Mouse (Mus musculus) liver, embryonic 14.5 days (tissue): ENCODE results near the gene Lrrc1. TPM values are rescaled to one million over a fixed set of nuclear protein-coding genes. Genes with fewer than 3 reads are reported as not detected.

ENCODE experiments used
- ATAC-seq: fragments of 200-750 bp; cut with Nextera tagmentation; 2 replicates; pipeline ENCODE4 v1.8.0; 2017; ENCODE audit warnings: moderate number of reproducible peaks, mild to moderate bottlenecking, moderate library complexity; ENCODE audit not compliant: insufficient read depth
- DNase-seq, 3 experiments: peaks; one replicate each; pipeline ENCODE4 v3.0.0-alpha.2; 2012 to 2013; ENCODE audit warnings: low read depth in 3 of 3, low spot score in 3 of 3
- H3K27ac ChIP-seq: fragments of 300-500 bp; sonication (generic); 2 replicates; pipeline ENCODE4 v1.5.1; 2014; ENCODE audit warnings: moderate library complexity, mild to moderate bottlenecking, control low read depth, inconsistent platforms
- H3K27me3 ChIP-seq: fragments of 300-500 bp; sonication (generic); 2 replicates; pipeline ENCODE4 v1.6.1; 2014; ENCODE audit warnings: mild to moderate bottlenecking, low read length, moderate library complexity; ENCODE audit not compliant: control insufficient read depth, insufficient read depth
- H3K36me3 ChIP-seq: fragments of 300-500 bp; sonication (generic); replicated peaks from 2 replicates; pipeline ENCODE4 v1.6.1; 2014; ENCODE audit warnings: low read depth; ENCODE audit not compliant: control insufficient read depth, insufficient read depth
- H3K4me1 ChIP-seq, 2 experiments: fragments of 200-500 bp in 1 of 2; fragments of 300-500 bp in 1 of 2; sonication (generic) in 1 of 2; replicated peaks; 2 replicates each; pipeline ENCODE4 v1.6.1; 2012 to 2014; ENCODE audit warnings: antibody characterized with exemption in 1 of 2, inconsistent platforms in 1 of 2, low read length in 1 of 2; ENCODE audit not compliant: control insufficient read depth in 2 of 2, insufficient read depth in 2 of 2
- H3K4me2 ChIP-seq: fragments of 300-500 bp; sonication (generic); 2 replicates; pipeline ENCODE4 v1.6.1; 2014; ENCODE audit warnings: low read depth, mild to moderate bottlenecking, control low read depth, moderate library complexity
- H3K4me3 ChIP-seq, 2 experiments: fragments of 200-500 bp in 1 of 2; fragments of 300-500 bp in 1 of 2; sonication (generic) in 1 of 2; 2 replicates each; pipeline ENCODE4 v1.5.1; 2012 to 2014; ENCODE audit warnings: low read depth in 2 of 2, low read length in 2 of 2, mild to moderate bottlenecking in 2 of 2, control low read depth in 1 of 2, inconsistent platforms in 1 of 2, moderate library complexity in 1 of 2; ENCODE audit not compliant: insufficient read depth in 1 of 2
- H3K9ac ChIP-seq: fragments of 300-500 bp; sonication (generic); replicated peaks from 2 replicates; pipeline ENCODE4 v1.6.1; 2014; ENCODE audit warnings: mild to moderate bottlenecking, control low read depth, moderate library complexity
- H3K9me3 ChIP-seq: fragments of 300-500 bp; sonication (generic); 2 replicates; pipeline ENCODE4 v1.6.1; 2016; ENCODE audit warnings: low read length, mixed read lengths; ENCODE audit not compliant: control insufficient read depth
- CTCF ChIP-seq: IDR thresholded peaks from 2 replicates; pipeline ENCODE4 v1.5.1; 2016; ENCODE audit warnings: antibody characterized with exemption, low read depth, control low read depth
- EP300 ChIP-seq: IDR thresholded peaks from 2 replicates; pipeline ENCODE4 v1.6.1; 2016; ENCODE audit warnings: antibody characterized with exemption, low read depth
- WGBS: fragments of 180-500 bp; shearing (Covaris S2); extraction: QIAGEN DNeasy Blood & Tissue Kit; methylation state at CpG from one replicate; pipeline ENCODE4 v1.1.7; 2014; ENCODE audit not compliant: insufficient replicate concordance; 5-methylcytosine and 5-hydroxymethylcytosine counted together
- polyA plus RNA-seq, 2 experiments: library from polyadenylated mRNA; depleted of rRNA in 1 of 2; stranded (reverse) in 1 of 2; unstranded in 1 of 2; fragments of >200 nt; fragmentation: Nextera tagmentation in 1 of 2; extraction: Ambion mirVana in 1 of 2; gene quantifications; 2 replicates each; pipeline versions ENCODE4 v1.2.1 to v1.2.3; 2012 to 2014

The Lrrc1 gene
- polyA plus RNA-seq, 2 experiments: 3.1 to 3.2 TPM

- TF ChIP-seq CTCF (no peak), EP300 (no peak)
- WGBS: 82% methylated on average over 4 of the region's 4 CpGs
Observed at GRCm38 (mm10) chr9:77433476-77433875, 111.2 kb downstream of the Lrrc1 start.

GRCm38 (mm10) chr9:77432030-77432429 lies 112.6 kb downstream of the Lrrc1 start:
- Histone ChIP-seq H3K9me3 (no peaks in the 10 kb centered on the region), H3K4me1 (peaks cover 17 to 37% of the 10 kb centered on the region in 2 experiments), H3K27me3 (no peaks in the 10 kb centered on the region), H3K9ac (no peak overlapping the region), H3K36me3 (no peaks in the 10 kb centered on the region), H3K4me3 (no peak overlapping the region), H3K4me2 (no peak overlapping the region), H3K27ac (no peak overlapping the region)
- WGBS: 81% methylated on average over 17 of the region's 17 CpGs
- no peak for DNase-seq
- TF ChIP-seq CTCF (no peak), EP300 (no peak)
- no peak for ATAC-seq

More at GRCm38 (mm10) chr9:77433476-77433875, 111.2 kb downstream of the Lrrc1 start:
- DNase-seq: no peak
- Histone ChIP-seq H3K27ac (no peak overlapping the region), H3K36me3 (no peaks in the 10 kb centered on the region), H3K4me1 (peaks cover 14 to 26% of the 10 kb centered on the region in 2 experiments), H3K4me3 (no peak overlapping the region), H3K9ac (no peak overlapping the region), H3K9me3 (no peaks in the 10 kb centered on the region), H3K4me2 (no peak overlapping the region; the same call in 1 of the 2 replicates), H3K27me3 (no peaks in the 10 kb centered on the region)
- ATAC-seq: no peak

GRCm38 (mm10) chr9:77430413-77431087 lies 114.1 kb downstream of the Lrrc1 start:
- WGBS: 67% methylated on average over 9 of the region's 9 CpGs

GRCm38 (mm10) chr9:77429230-77430015 lies 115.2 kb downstream of the Lrrc1 start:
- Histone ChIP-seq H3K36me3 (no peaks in the 10 kb centered on the region), H3K27ac (no peak overlapping the region), H3K4me1 (peaks cover 12 to 23% of the 10 kb centered on the region in 2 experiments; a peak in 3 of 4 replicates), H3K4me2 (no peak overlapping the region), H3K9ac (no peak overlapping the region), H3K9me3 (no peaks in the 10 kb centered on the region), H3K27me3 (no peaks in the 10 kb centered on the region), H3K4me3 (no peak overlapping the region)
- DNase-seq (no peak), ATAC-seq (no peak)
- 25% methylated on average over 11 of the region's 11 CpGs for WGBS
- no peak for TF ChIP-seq CTCF
- no peak for TF ChIP-seq EP300

More at GRCm38 (mm10) chr9:77430413-77431087, 114.1 kb downstream of the Lrrc1 start:
- ATAC-seq: no peak
- no peak for TF ChIP-seq CTCF
- no peak for TF ChIP-seq EP300
- DNase-seq: no peak
- H3K27ac ChIP-seq: no peak overlapping the region
- no peak overlapping the region for H3K9ac ChIP-seq
- H3K9me3 ChIP-seq: no peaks in the 10 kb centered on the region
- no peak overlapping the region for H3K4me2 ChIP-seq
- H3K4me3 ChIP-seq: no peak overlapping the region
- H3K36me3 ChIP-seq: no peaks in the 10 kb centered on the region
- H3K4me1 ChIP-seq: peaks cover 17 to 33% of the 10 kb centered on the region in 2 experiments
- H3K27me3 ChIP-seq: no peaks in the 10 kb centered on the region

- Histone ChIP-seq H3K4me2 (no peak overlapping the region), H3K4me3 (no peak overlapping the region), H3K27ac (no peak overlapping the region), H3K36me3 (no peaks in the 10 kb centered on the region), H3K27me3 (no peaks in the 10 kb centered on the region), H3K4me1 (peaks cover 12 to 21% of the 10 kb centered on the region in 2 experiments; a peak in 3 of 4 replicates), H3K9ac (no peak overlapping the region), H3K9me3 (no peaks in the 10 kb centered on the region)
- ATAC-seq (no peak), DNase-seq (no peak)
- no peak for TF ChIP-seq CTCF
- WGBS: 70% methylated on average over 8 of the region's 8 CpGs
Observed at GRCm38 (mm10) chr9:77428748-77429140, 115.9 kb downstream of the Lrrc1 start.
